Mouse (Mus musculus): Measurements from ENCODE around the gene Arpc3. TPM values are rescaled to one million over a fixed set of nuclear protein-coding genes. Genes with fewer than 3 reads are reported as not detected.

Arpc3 gene
- 165 and 193 TPM in 2 replicates for polyA plus RNA-seq (2015; fragmentation: Nextera tagmentation; extraction: Ambion mirVana)

GRCm38 (mm10) chr5:122391786-122392180 lies at the start of gene Arpc3:
Arpc3 (plus strand) TSS chr5:122391878.
- ATAC-seq (replicated peaks): peak; percentile 91
- H3K27me3 ChIP-seq: no peaks in the 10 kb centered on the region
- H3K27ac ChIP-seq (replicated peaks): peak within 1 kb of the TSS; percentile 60
- H3K9ac ChIP-seq (replicated peaks): peak within 1 kb of the TSS; percentile 69
- H3K4me3 ChIP-seq: peak within 1 kb of the TSS; percentile 60
- H3K9me3 ChIP-seq: no peaks in the 10 kb centered on the region
- H3K4me1 ChIP-seq: peaks cover 13% of the 10 kb centered on the region
- under 1% methylated on average over 39 of the region's 39 CpGs for WGBS
- peaks cover 4% of the 10 kb centered on the region for H3K36me3 ChIP-seq
- H3K4me2 ChIP-seq (replicated peaks): peak within 1 kb of the TSS; percentile 78

- 94% methylated on average over 1 of the region's 1 CpGs for WGBS
- Histone ChIP-seq H3K36me3 (no peaks in the 10 kb centered on the region), H3K4me1 (no peaks in the 10 kb centered on the region), H3K4me3 (no peak overlapping the region), H3K27ac (replicated peaks) (no peak overlapping the region), H3K4me2 (replicated peaks) (no peak overlapping the region), H3K9me3 (no peaks in the 10 kb centered on the region), H3K27me3 (no peaks in the 10 kb centered on the region), H3K9ac (replicated peaks) (no peak overlapping the region)
- ATAC-seq (replicated peaks): no peak
Measured at GRCm38 (mm10) chr5:122342874-122343273, 48.8 kb upstream of the Arpc3 start.

GRCm38 (mm10) chr5:122343768-122344167 lies 47.9 kb upstream of the Arpc3 start:
- Histone ChIP-seq H3K36me3 (no peaks in the 10 kb centered on the region), H3K4me2 (replicated peaks) (no peak overlapping the region), H3K4me3 (no peak overlapping the region), H3K4me1 (no peaks in the 10 kb centered on the region), H3K27me3 (no peaks in the 10 kb centered on the region), H3K27ac (replicated peaks) (peak overlapping the region; percentile 21; the same call in 1 of the 2 replicates), H3K9ac (replicated peaks) (no peak overlapping the region), H3K9me3 (no peaks in the 10 kb centered on the region)
- no peak for ATAC-seq (replicated peaks)
- WGBS: 49% methylated on average over 7 of the region's 7 CpGs

- no peak overlapping the region for H3K4me3 ChIP-seq
- no peaks in the 10 kb centered on the region for H3K36me3 ChIP-seq
- peak; percentile 57; the same call in 1 of the 2 replicates for ATAC-seq (replicated peaks)
- H3K4me2 ChIP-seq (replicated peaks): no peak overlapping the region
- H3K4me1 ChIP-seq: no peaks in the 10 kb centered on the region
- 7% methylated on average over 5 of the region's 5 CpGs for WGBS
- H3K9me3 ChIP-seq: no peaks in the 10 kb centered on the region
- H3K27me3 ChIP-seq: no peaks in the 10 kb centered on the region
- no peak overlapping the region for H3K27ac ChIP-seq (replicated peaks)
- no peak overlapping the region for H3K9ac ChIP-seq (replicated peaks)
Measured at GRCm38 (mm10) chr5:122344260-122344659, 47.4 kb upstream of the Arpc3 start.

GRCm38 (mm10) chr5:122345777-122346176 lies 45.9 kb upstream of the Arpc3 start:
- ATAC-seq (replicated peaks): no peak
- no peak overlapping the region for H3K4me3 ChIP-seq
- no peak overlapping the region for H3K4me2 ChIP-seq (replicated peaks)
- H3K4me1 ChIP-seq: no peaks in the 10 kb centered on the region
- no peaks in the 10 kb centered on the region for H3K9me3 ChIP-seq
- no peaks in the 10 kb centered on the region for H3K36me3 ChIP-seq
- WGBS: 79% methylated on average over 4 of the region's 4 CpGs
- H3K27me3 ChIP-seq: no peaks in the 10 kb centered on the region
- no peak overlapping the region for H3K9ac ChIP-seq (replicated peaks)
- H3K27ac ChIP-seq (replicated peaks): no peak overlapping the region

GRCm38 (mm10) chr5:122353807-122354491 lies 37.7 kb upstream of the Arpc3 start, which contains the start of the genes Rad9b and Vps29:
Rad9b (minus strand) TSS chr5:122354233.
Vps29 (plus strand) TSS chr5:122354369.
- WGBS: under 1% methylated on average over 51 of the region's 51 CpGs
- Histone ChIP-seq H3K27me3 (no peaks in the 10 kb centered on the region), H3K36me3 (peaks cover 5% of the 10 kb centered on the region; the same call in 1 of the 2 replicates), H3K4me1 (peaks cover 16% of the 10 kb centered on the region), H3K4me2 (replicated peaks) (peak within 1 kb of the TSS; percentile 73), H3K9me3 (no peaks in the 10 kb centered on the region), H3K9ac (replicated peaks) (peak within 1 kb of the TSS; percentile 83), H3K27ac (replicated peaks) (peak within 1 kb of the TSS; percentile 83), H3K4me3 (peak within 1 kb of the TSS; percentile 84)
- ATAC-seq (replicated peaks): peak; percentile 93

- Histone ChIP-seq H3K9ac (replicated peaks) (peak overlapping the region; percentile 83), H3K4me2 (replicated peaks) (peak overlapping the region; percentile 54), H3K36me3 (peaks cover 5% of the 10 kb centered on the region; the same call in 1 of the 2 replicates), H3K9me3 (no peaks in the 10 kb centered on the region), H3K27me3 (no peaks in the 10 kb centered on the region), H3K4me3 (peak overlapping the region; percentile 84), H3K27ac (replicated peaks) (peak overlapping the region; percentile 81), H3K4me1 (peaks cover 16% of the 10 kb centered on the region)
- ATAC-seq (replicated peaks): peak; percentile 60
- under 1% methylated on average over 50 of the region's 57 CpGs for WGBS
Measured at GRCm38 (mm10) chr5:122354492-122355067, 37.1 kb upstream of the Arpc3 start.

DNA sequence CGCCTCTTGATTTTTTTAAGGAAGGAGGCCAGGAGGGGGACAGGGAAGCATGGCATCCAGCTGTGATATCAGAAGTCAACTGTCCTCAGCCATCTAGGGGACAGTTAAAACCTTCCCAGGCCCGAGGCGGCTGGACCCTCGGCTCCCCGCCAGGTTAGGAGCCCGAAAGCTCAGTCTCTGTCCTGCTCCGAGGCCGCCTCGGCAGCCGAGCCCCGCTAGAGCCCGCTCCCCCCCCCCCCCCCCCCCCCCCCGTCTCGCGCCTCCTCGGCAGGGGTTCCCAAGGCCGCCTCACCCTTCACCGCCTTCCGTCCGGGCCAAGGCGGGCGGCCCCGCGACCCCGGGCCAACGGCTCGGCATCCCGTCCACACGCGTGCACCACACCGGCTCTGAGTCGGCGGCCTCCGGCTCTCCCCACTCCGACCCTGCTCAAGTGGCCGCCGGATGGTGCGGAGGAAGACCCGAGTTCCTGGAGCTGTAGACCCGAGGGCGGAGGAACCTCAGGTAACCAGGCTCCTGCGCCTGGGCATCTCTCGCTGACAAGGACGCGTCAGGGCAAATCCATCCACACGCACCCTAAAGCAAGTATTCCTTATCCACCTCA lies 20.0 kb upstream of the Arpc3 start, which contains the start of gene Gpn3:
Gene Gpn3, plus strand, starts transcription at position 286 of the 601 bp plus-strand sequence.
- Histone ChIP-seq H3K27ac (replicated peaks) (peak within 1 kb of the TSS; percentile 97), H3K4me2 (replicated peaks) (peak within 1 kb of the TSS; percentile 64), H3K36me3 (peaks cover 29% of the 10 kb centered on the region), H3K4me3 (peak within 1 kb of the TSS; percentile 84), H3K27me3 (no peaks in the 10 kb centered on the region), H3K4me1 (peaks cover 22% of the 10 kb centered on the region), H3K9me3 (no peaks in the 10 kb centered on the region), H3K9ac (replicated peaks) (peak within 1 kb of the TSS; percentile 90)
- peak; percentile 76 for ATAC-seq (replicated peaks)
- WGBS: under 1% methylated on average over 39 of the region's 46 CpGs

GRCm38 (mm10) chr5:122372192-122372769 lies 19.4 kb upstream of the Arpc3 start, which contains the start of gene Fam216a:
Fam216a (minus strand) TSS chr5:122372364.
- no peaks in the 10 kb centered on the region for H3K27me3 ChIP-seq
- peaks cover 26% of the 10 kb centered on the region for H3K36me3 ChIP-seq
- H3K9ac ChIP-seq (replicated peaks): peak within 1 kb of the TSS; percentile 90
- peak; percentile 96 for ATAC-seq (replicated peaks)
- no peaks in the 10 kb centered on the region for H3K9me3 ChIP-seq
- peak within 1 kb of the TSS; percentile 97 for H3K27ac ChIP-seq (replicated peaks)
- under 1% methylated on average over 53 of the region's 53 CpGs for WGBS
- H3K4me2 ChIP-seq (replicated peaks): peak within 1 kb of the TSS; percentile 64
- H3K4me3 ChIP-seq: peak within 1 kb of the TSS; percentile 84
- peaks cover 22% of the 10 kb centered on the region for H3K4me1 ChIP-seq

DNA sequence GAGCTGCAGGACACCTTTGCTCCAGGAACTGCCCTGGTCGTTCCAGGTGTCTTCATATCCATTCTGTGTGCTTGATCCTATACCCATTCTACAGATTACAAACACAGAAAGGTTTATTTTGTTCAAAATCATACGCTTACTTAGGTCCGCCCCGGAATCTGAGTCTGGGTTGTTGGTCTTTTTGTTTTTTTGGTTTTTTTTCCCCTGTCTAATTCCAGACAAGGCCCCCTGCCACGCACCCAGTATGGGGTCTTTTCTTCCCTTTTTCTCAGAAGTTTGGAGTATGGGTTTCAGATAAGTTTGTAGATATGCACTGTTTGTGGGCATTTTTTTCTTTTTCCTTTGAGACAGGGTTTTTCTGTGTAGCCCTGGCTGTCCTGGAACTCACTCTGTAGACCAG lies 18.8 kb upstream of the Arpc3 start:
- Histone ChIP-seq H3K4me3 (peak overlapping the region; percentile 84), H3K4me2 (replicated peaks) (peak overlapping the region; percentile 64), H3K27ac (replicated peaks) (peak overlapping the region; percentile 97), H3K4me1 (peaks cover 22% of the 10 kb centered on the region), H3K36me3 (peaks cover 21% of the 10 kb centered on the region), H3K27me3 (no peaks in the 10 kb centered on the region), H3K9me3 (no peaks in the 10 kb centered on the region), H3K9ac (replicated peaks) (peak overlapping the region; percentile 69)
- 10% methylated on average over 5 of the region's 5 CpGs for WGBS
- ATAC-seq (replicated peaks): no peak

- Histone ChIP-seq H3K4me1 (peaks cover 11% of the 10 kb centered on the region), H3K9ac (replicated peaks) (no peak overlapping the region), H3K4me3 (no peak overlapping the region), H3K36me3 (peaks cover 31% of the 10 kb centered on the region), H3K9me3 (no peaks in the 10 kb centered on the region), H3K27ac (replicated peaks) (no peak overlapping the region), H3K27me3 (no peaks in the 10 kb centered on the region), H3K4me2 (replicated peaks) (no peak overlapping the region)
- 89% methylated on average over 4 of the region's 4 CpGs for WGBS
- ATAC-seq (replicated peaks): no peak
Measured at GRCm38 (mm10) chr5:122377101-122377833, 14.4 kb upstream of the Arpc3 start.

Measured in forebrain, embryonic 15.5 days (tissue).